Mouse (Mus musculus) hindbrain, embryonic 13.5 days (tissue): ENCODE results near the gene Numbl. TPM values are rescaled to one million over a fixed set of nuclear protein-coding genes. Genes with fewer than 3 reads are reported as not detected.

Source experiments
- ATAC-seq: fragments of 200-750 bp; cut with Nextera tagmentation; 2 replicates; pipeline ENCODE4 v1.8.0; 2017; ENCODE audit warnings: moderate TSS enrichment; ENCODE audit not compliant: low FRiP score
- H3K27ac ChIP-seq: fragments of 300-500 bp; sonication (generic); 2 replicates; pipeline ENCODE4 v1.5.1; 2015; ENCODE audit warnings: inconsistent platforms, mild to moderate bottlenecking, moderate library complexity
- H3K27me3 ChIP-seq: fragments of 300-500 bp; sonication (generic); 2 replicates; pipeline ENCODE4 v1.6.1; 2015; ENCODE audit warnings: mild to moderate bottlenecking, inconsistent platforms
- H3K36me3 ChIP-seq: fragments of 300-500 bp; sonication (generic); 2 replicates; pipeline ENCODE4 v1.6.1; 2015; ENCODE audit warnings: mild to moderate bottlenecking, inconsistent platforms
- H3K4me1 ChIP-seq: fragments of 300-500 bp; sonication (generic); replicated peaks from 2 replicates; pipeline ENCODE4 v1.6.1; 2015; ENCODE audit warnings: inconsistent platforms
- H3K4me2 ChIP-seq: fragments of 300-500 bp; sonication (generic); 2 replicates; pipeline ENCODE4 v1.6.1; 2015; ENCODE audit warnings: inconsistent platforms, mild to moderate bottlenecking, moderate library complexity
- H3K4me3 ChIP-seq: fragments of 300-500 bp; sonication (generic); 2 replicates; pipeline ENCODE4 v1.5.1; 2015; ENCODE audit warnings: mild to moderate bottlenecking, inconsistent platforms
- H3K9ac ChIP-seq: fragments of 300-500 bp; sonication (generic); 2 replicates; pipeline ENCODE4 v1.6.1; 2015; ENCODE audit warnings: mild to moderate bottlenecking, inconsistent platforms
- H3K9me3 ChIP-seq: fragments of 300-500 bp; sonication (generic); 2 replicates; pipeline ENCODE4 v1.6.1; 2016; ENCODE audit warnings: inconsistent platforms
- WGBS: fragments of 180-500 bp; shearing (Covaris S2); methylation state at CpG from one replicate; pipeline ENCODE4 v1.1.7; 2015; 5-methylcytosine and 5-hydroxymethylcytosine counted together
- polyA plus RNA-seq: library from polyadenylated mRNA; unstranded; fragments of >200 nt; fragmentation: Nextera tagmentation; extraction: Ambion mirVana; gene quantifications from 2 replicates; pipeline ENCODE4 v1.2.1, GENCODE M21; 2015

The Numbl gene
- polyA plus RNA-seq, 1 experiment from 2014 or later, result 48.4 TPM

- WGBS, result 7% methylated on average over 27 of the region's 27 CpGs
- no peaks in the 10 kb centered on the region for H3K27me3 ChIP-seq
- peak overlapping the region; percentile 51; the same call in 1 of the 2 replicates for H3K9ac ChIP-seq
- no peaks in the 10 kb centered on the region for H3K9me3 ChIP-seq
- peak overlapping the region; percentile 62; the same call in 1 of the 2 replicates for H3K4me3 ChIP-seq
- peak; percentile 23 for ATAC-seq
- peaks cover 30% of the 10 kb centered on the region for H3K36me3 ChIP-seq
- H3K4me1 ChIP-seq, result peaks cover 48% of the 10 kb centered on the region
- peak overlapping the region; percentile 96 for H3K27ac ChIP-seq
- peak overlapping the region; percentile 76 for H3K4me2 ChIP-seq
These were observed 984 bp upstream of the Numbl start for GRCm38 (mm10) chr7:27257046-27257851.

- no peaks in the 10 kb centered on the region for H3K27me3 ChIP-seq
- peak overlapping the region; percentile 62 for H3K4me3 ChIP-seq
- peaks cover 48% of the 10 kb centered on the region for H3K4me1 ChIP-seq
- peaks cover 30% of the 10 kb centered on the region for H3K36me3 ChIP-seq
- peak overlapping the region; percentile 76 for H3K4me2 ChIP-seq
- H3K9me3 ChIP-seq, result no peaks in the 10 kb centered on the region
- peak overlapping the region; percentile 51; the same call in 1 of the 2 replicates for H3K9ac ChIP-seq
- 0% methylated on average over 5 of the region's 6 CpGs for WGBS
- ATAC-seq, result peak; percentile 8; the same call in 1 of the 2 replicates
- peak overlapping the region; percentile 96 for H3K27ac ChIP-seq
These were observed 405 bp upstream of the Numbl start for GRCm38 (mm10) chr7:27257852-27258204.

- Histone ChIP-seq H3K9me3 (no peaks in the 10 kb centered on the region), H3K4me2 (peak overlapping the region; percentile 76), H3K4me3 (peak overlapping the region; percentile 62), H3K27ac (peak overlapping the region; percentile 96), H3K4me1 (peaks cover 48% of the 10 kb centered on the region), H3K36me3 (peaks cover 32% of the 10 kb centered on the region), H3K27me3 (no peaks in the 10 kb centered on the region), H3K9ac (peak overlapping the region; percentile 91)
- 1% methylated on average over 9 of the region's 9 CpGs for WGBS
- 0 out of 2 replicates have a peak, but pooled peaks have one; percentile 2 for ATAC-seq
These were observed 1.1 kb downstream of the Numbl start for GRCm38 (mm10) chr7:27259271-27259721.

- H3K27me3 ChIP-seq, result no peaks in the 10 kb centered on the region
These were observed 1.5 kb downstream of the Numbl start for GRCm38 (mm10) chr7:27259771-27260170.

GRCm38 (mm10) chr7:27260856-27261255, 2.6 kb downstream of the Numbl start:
- Histone ChIP-seq H3K4me2 (peak overlapping the region; percentile 76), H3K27me3 (no peaks in the 10 kb centered on the region), H3K27ac (peak overlapping the region; percentile 30; the same call in 1 of the 2 replicates), H3K36me3 (peaks cover 41% of the 10 kb centered on the region), H3K4me3 (peak overlapping the region; percentile 62), H3K9me3 (no peaks in the 10 kb centered on the region), H3K4me1 (peaks cover 48% of the 10 kb centered on the region), H3K9ac (peak overlapping the region; percentile 91)
- no peak for ATAC-seq
- 33% methylated on average over 7 of the region's 7 CpGs for WGBS

More at GRCm38 (mm10) chr7:27259771-27260170, 1.5 kb downstream of the Numbl start:
- peak overlapping the region; percentile 96 for H3K27ac ChIP-seq
- H3K36me3 ChIP-seq, result peaks cover 32% of the 10 kb centered on the region
- peak overlapping the region; percentile 91 for H3K9ac ChIP-seq
- peak overlapping the region; percentile 76 for H3K4me2 ChIP-seq
- peak overlapping the region; percentile 62 for H3K4me3 ChIP-seq
- WGBS, result 15% methylated on average over 5 of the region's 5 CpGs
- no peak; the same call in 1 of the 2 replicates for ATAC-seq
- peaks cover 48% of the 10 kb centered on the region for H3K4me1 ChIP-seq
- no peaks in the 10 kb centered on the region for H3K9me3 ChIP-seq

- peaks cover 52% of the 10 kb centered on the region for H3K36me3 ChIP-seq
These were observed 3.7 kb downstream of the Numbl start for GRCm38 (mm10) chr7:27261888-27262287.

GRCm38 (mm10) chr7:27264761-27265160, 6.5 kb downstream of the Numbl start:
- Histone ChIP-seq H3K9ac (no peak overlapping the region), H3K27ac (no peak overlapping the region), H3K9me3 (no peaks in the 10 kb centered on the region), H3K27me3 (no peaks in the 10 kb centered on the region), H3K4me3 (no peak overlapping the region), H3K4me1 (peaks cover 25% of the 10 kb centered on the region), H3K36me3 (peaks cover 80% of the 10 kb centered on the region), H3K4me2 (no peak overlapping the region)
- no peak for ATAC-seq
- WGBS, result 94% methylated on average over 12 of the region's 12 CpGs

More at GRCm38 (mm10) chr7:27261888-27262287, 3.7 kb downstream of the Numbl start:
- WGBS, result 80% methylated on average over 6 of the region's 6 CpGs
- no peak overlapping the region for H3K27ac ChIP-seq
- no peak overlapping the region for H3K9ac ChIP-seq
- no peak overlapping the region for H3K4me3 ChIP-seq
- no peak for ATAC-seq
- H3K4me1 ChIP-seq, result peaks cover 41% of the 10 kb centered on the region
- H3K4me2 ChIP-seq, result peak overlapping the region; percentile 76; the same call in 1 of the 2 replicates
- no peaks in the 10 kb centered on the region for H3K9me3 ChIP-seq
- H3K27me3 ChIP-seq, result no peaks in the 10 kb centered on the region

- peaks cover 7% of the 10 kb centered on the region for H3K4me1 ChIP-seq
- no peak overlapping the region for H3K27ac ChIP-seq
- WGBS, result 75% methylated on average over 20 of the region's 20 CpGs
- no peaks in the 10 kb centered on the region for H3K27me3 ChIP-seq
- no peak for ATAC-seq
- H3K9me3 ChIP-seq, result no peaks in the 10 kb centered on the region
- H3K9ac ChIP-seq, result no peak overlapping the region
- no peak overlapping the region for H3K4me3 ChIP-seq
- peaks cover 99% of the 10 kb centered on the region for H3K36me3 ChIP-seq
- H3K4me2 ChIP-seq, result no peak overlapping the region
These were observed 8.4 kb downstream of the Numbl start for GRCm38 (mm10) chr7:27266515-27267128.

GRCm38 (mm10) chr7:27271423-27271822, 13.2 kb downstream of the Numbl start:
- no peaks in the 10 kb centered on the region for H3K4me1 ChIP-seq
- 92% methylated on average over 8 of the region's 8 CpGs for WGBS
- H3K27me3 ChIP-seq, result no peaks in the 10 kb centered on the region
- no peak overlapping the region for H3K4me3 ChIP-seq
- H3K9ac ChIP-seq, result no peak overlapping the region
- H3K9me3 ChIP-seq, result no peaks in the 10 kb centered on the region
- H3K36me3 ChIP-seq, result peaks cover 90% of the 10 kb centered on the region
- ATAC-seq, result no peak
- no peak overlapping the region for H3K4me2 ChIP-seq
- H3K27ac ChIP-seq, result no peak overlapping the region

- Histone ChIP-seq H3K27me3 (no peaks in the 10 kb centered on the region), H3K27ac (no peak overlapping the region), H3K4me2 (no peak overlapping the region), H3K4me3 (no peak overlapping the region), H3K36me3 (peaks cover 90% of the 10 kb centered on the region), H3K9me3 (no peaks in the 10 kb centered on the region), H3K9ac (no peak overlapping the region), H3K4me1 (no peaks in the 10 kb centered on the region)
- WGBS, result 59% methylated on average over 32 of the region's 32 CpGs
- ATAC-seq, result no peak
These were observed 15.6 kb downstream of the Numbl start for GRCm38 (mm10) chr7:27273739-27274351.

GRCm38 (mm10) chr7:27274916-27275315, 16.7 kb downstream of the Numbl start:
- H3K4me3 ChIP-seq, result no peak overlapping the region
- no peaks in the 10 kb centered on the region for H3K27me3 ChIP-seq
- no peaks in the 10 kb centered on the region for H3K4me1 ChIP-seq
- no peak overlapping the region for H3K27ac ChIP-seq
- no peak overlapping the region for H3K4me2 ChIP-seq
- ATAC-seq, result no peak
- H3K36me3 ChIP-seq, result peaks cover 90% of the 10 kb centered on the region
- H3K9ac ChIP-seq, result no peak overlapping the region
- no peaks in the 10 kb centered on the region for H3K9me3 ChIP-seq
- WGBS, result 92% methylated on average over 4 of the region's 4 CpGs

GRCm38 (mm10) chr7:27276021-27276420, 17.8 kb downstream of the Numbl start:
- H3K4me3 ChIP-seq, result no peak overlapping the region
- no peaks in the 10 kb centered on the region for H3K27me3 ChIP-seq
- no peaks in the 10 kb centered on the region for H3K4me1 ChIP-seq
- peaks cover 90% of the 10 kb centered on the region for H3K36me3 ChIP-seq
- H3K4me2 ChIP-seq, result no peak overlapping the region
- no peak overlapping the region for H3K9ac ChIP-seq
- WGBS, result 65% methylated on average over 7 of the region's 7 CpGs
- no peaks in the 10 kb centered on the region for H3K9me3 ChIP-seq
- ATAC-seq, result no peak
- no peak overlapping the region for H3K27ac ChIP-seq
